Mouse (Mus musculus) CH12.LX (cell line): Measurements from ENCODE around the gene Gabra3. TPM values are rescaled to one million over a fixed set of nuclear protein-coding genes. Genes with fewer than 3 reads are reported as not detected.

Experiments
- DNase-seq: peaks from one replicate; pipeline ENCODE4 v3.0.0-alpha.2; 2013; ENCODE audit errors: extremely low read depth
- H3K27ac ChIP-seq: 2 replicates; pipeline ENCODE4 v1.5.1; 2012; ENCODE audit warnings: low read depth, mild to moderate bottlenecking, control low read depth, moderate library complexity; ENCODE audit not compliant: insufficient read depth
- H3K27me3 ChIP-seq: replicated peaks from 2 replicates; pipeline ENCODE3; 2012; ENCODE audit warnings: inconsistent platforms
- H3K36me3 ChIP-seq, 2 experiments: replicated peaks in 1 of 2; 2 replicates each; pipeline versions ENCODE3 to v1.6.1; 2012; ENCODE audit warnings: inconsistent platforms in 1 of 2, low read length in 1 of 2, mild to moderate bottlenecking in 1 of 2, mixed read lengths in 1 of 2, moderate library complexity in 1 of 2; ENCODE audit not compliant: control insufficient read depth in 1 of 2, insufficient read depth in 1 of 2
- H3K4me1 ChIP-seq, 2 experiments: 2 replicates each; pipeline ENCODE4 v1.6.1; 2012; ENCODE audit warnings: inconsistent platforms in 1 of 2, moderate library complexity in 1 of 2; ENCODE audit not compliant: insufficient read depth in 2 of 2, control insufficient read depth in 1 of 2
- H3K4me2 ChIP-seq: 2 replicates; pipeline ENCODE4 v1.6.1; 2012; ENCODE audit warnings: low read depth, mild to moderate bottlenecking, control low read depth; ENCODE audit not compliant: poor library complexity, insufficient read depth, severe bottlenecking
- H3K4me3 ChIP-seq, 3 experiments: fragments of 150-350 bp in 1 of 3; sonication (generic) in 1 of 3; replicated peaks in 1 of 3; 2 replicates each; pipeline versions ENCODE3 to v1.5.1; 2011 to 2012; ENCODE audit warnings: low read depth in 2 of 3, low read length in 2 of 3, mild to moderate bottlenecking in 2 of 3, moderate library complexity in 2 of 3, control low read depth in 1 of 3, improper control_type of control experiment in 1 of 3, inconsistent platforms in 1 of 3, mixed read lengths in 1 of 3; ENCODE audit not compliant: poor library complexity in 1 of 3
- H3K79me2 ChIP-seq: replicated peaks from 2 replicates; pipeline ENCODE4 v1.6.1; 2012; ENCODE audit warnings: mild to moderate bottlenecking, moderate library complexity; ENCODE audit not compliant: control insufficient read depth, poor library complexity, insufficient read depth, severe bottlenecking; ENCODE audit errors: extremely low read depth
- H3K9ac ChIP-seq: 2 replicates; pipeline ENCODE4 v1.6.1; 2012; ENCODE audit warnings: low read depth, mild to moderate bottlenecking, control low read depth, moderate library complexity; ENCODE audit not compliant: insufficient read depth
- H3K9me3 ChIP-seq: replicated peaks from 2 replicates; pipeline ENCODE3; 2012; ENCODE audit warnings: low read length, inconsistent platforms, mixed read lengths
- BHLHE40 ChIP-seq: IDR thresholded peaks from 2 replicates; pipeline ENCODE4 v1.6.1; 2011; ENCODE audit warnings: mild to moderate bottlenecking, low read depth, low read length, improper control_type of control experiment
- CTCF ChIP-seq, 2 experiments: IDR thresholded peaks in 1 of 2; conservative IDR thresholded peaks in 1 of 2; 2 replicates each; pipeline ENCODE4 v1.5.1; 2011 to 2012; ENCODE audit warnings: low read depth in 2 of 2, low read length in 2 of 2, improper control_type of control experiment in 1 of 2, inconsistent platforms in 1 of 2, mild to moderate bottlenecking in 1 of 2, moderate library complexity in 1 of 2
- ELF1 ChIP-seq: IDR thresholded peaks from 2 replicates; pipeline ENCODE4 v1.6.1; 2014; ENCODE audit warnings: low read depth, mild to moderate bottlenecking, inconsistent platforms, low read length, improper control_type of control experiment
- EP300 ChIP-seq: IDR thresholded peaks from 2 replicates; pipeline ENCODE4 v1.6.1; 2011; ENCODE audit warnings: low read length, improper control_type of control experiment
- GABPA ChIP-seq: IDR thresholded peaks from 2 replicates; pipeline ENCODE4 v1.6.1; 2012; ENCODE audit warnings: low read depth, low read length, improper control_type of control experiment, inconsistent platforms; ENCODE audit not compliant: insufficient replicate concordance
- IRF4 ChIP-seq: IDR thresholded peaks from 2 replicates; pipeline ENCODE4 v1.6.1; 2014; ENCODE audit warnings: low read depth, mild to moderate bottlenecking, inconsistent platforms, low read length, improper control_type of control experiment
- JUN ChIP-seq: IDR thresholded peaks from 2 replicates; pipeline ENCODE4 v1.6.1; 2011; ENCODE audit warnings: low read depth, mild to moderate bottlenecking, low read length, improper control_type of control experiment, moderate library complexity; ENCODE audit not compliant: insufficient read depth
- JUND ChIP-seq: conservative IDR thresholded peaks from 2 replicates; pipeline ENCODE4 v1.6.1; 2011; ENCODE audit warnings: low read depth, low read length, improper control_type of control experiment
- KAT2A ChIP-seq: IDR thresholded peaks from 2 replicates; pipeline ENCODE4 v1.6.1; 2012; ENCODE audit warnings: low read length, improper control_type of control experiment, inconsistent platforms; ENCODE audit not compliant: insufficient replicate concordance
- MAFK ChIP-seq: IDR thresholded peaks from 2 replicates; pipeline ENCODE4 v1.6.1; 2011; ENCODE audit warnings: low read length, improper control_type of control experiment; ENCODE audit not compliant: insufficient replicate concordance
- MAX ChIP-seq: IDR thresholded peaks from 2 replicates; pipeline ENCODE4 v1.6.1; 2011; ENCODE audit warnings: low read length, improper control_type of control experiment
- MAZ ChIP-seq: IDR thresholded peaks from 2 replicates; pipeline ENCODE4 v1.6.1; 2012; ENCODE audit warnings: low read depth, mild to moderate bottlenecking, inconsistent platforms, low read length, improper control_type of control experiment, moderate library complexity
- MYC ChIP-seq: IDR thresholded peaks from 2 replicates; pipeline ENCODE4 v1.6.1; 2011; ENCODE audit warnings: low read depth, mild to moderate bottlenecking, improper control_type of control experiment, low read length
- NRF1 ChIP-seq: IDR thresholded peaks from 2 replicates; pipeline ENCODE4 v1.6.1; 2014; ENCODE audit warnings: low read depth, mild to moderate bottlenecking, inconsistent platforms, low read length, improper control_type of control experiment, moderate library complexity
- RAD21 ChIP-seq: IDR thresholded peaks from 2 replicates; pipeline ENCODE4 v1.6.1; 2011; ENCODE audit warnings: low read depth, mild to moderate bottlenecking, low read length, improper control_type of control experiment, moderate library complexity
- SMC3 ChIP-seq: IDR thresholded peaks from 2 replicates; pipeline ENCODE4 v1.6.1; 2011; ENCODE audit warnings: low read depth, low read length, improper control_type of control experiment
- TCF12 ChIP-seq: IDR thresholded peaks from 2 replicates; pipeline ENCODE4 v1.6.1; 2014; ENCODE audit warnings: low read depth, mild to moderate bottlenecking, inconsistent platforms, low read length, improper control_type of control experiment
- ZNF384 ChIP-seq: IDR thresholded peaks from 2 replicates; pipeline ENCODE4 v1.6.1; 2012; ENCODE audit warnings: low read depth, low read length, improper control_type of control experiment, inconsistent platforms
- dilution Hi-C: fragments of 300-500 bp; cut with MboI; formaldehyde crosslinking; loops from 2 replicates; pipeline ENCODE4 v1.14.3; 2020; ENCODE audit warnings: low sequenced_read_pairs; ENCODE audit not compliant: extremely low pct_unique_long_range_greater_than_20kb, extremely low pct_ligation_motif_present
- in situ Hi-C: fragments of 300-500 bp; cut with MboI; formaldehyde crosslinking; loops from 3 replicates; pipeline ENCODE4 v1.14.3; 2019; ENCODE audit warnings: low sequenced_read_pairs, low pct_ligation_motif_present, low pct_unique_long_range_greater_than_20kb, mixed read lengths
- polyA plus RNA-seq: library from polyadenylated mRNA; unstranded; fragments of >175 nt; gene quantifications from 2 replicates; pipeline ENCODE4 v1.2.1, GENCODE M21; 2012; ENCODE audit warnings: low read depth; ENCODE audit not compliant: insufficient read length
- total RNA-seq, 2 experiments: library from RNA; depleted of rRNA; stranded (reverse); fragments of 300-350 nt in 1 of 2; fragments of >200 nt in 1 of 2; gene quantifications; 2 replicates each; pipeline ENCODE4 v1.2.3; 2012 to 2014

Gabra3 gene
- total and polyA plus RNA-seq, 3 experiments, result not detected

DNA sequence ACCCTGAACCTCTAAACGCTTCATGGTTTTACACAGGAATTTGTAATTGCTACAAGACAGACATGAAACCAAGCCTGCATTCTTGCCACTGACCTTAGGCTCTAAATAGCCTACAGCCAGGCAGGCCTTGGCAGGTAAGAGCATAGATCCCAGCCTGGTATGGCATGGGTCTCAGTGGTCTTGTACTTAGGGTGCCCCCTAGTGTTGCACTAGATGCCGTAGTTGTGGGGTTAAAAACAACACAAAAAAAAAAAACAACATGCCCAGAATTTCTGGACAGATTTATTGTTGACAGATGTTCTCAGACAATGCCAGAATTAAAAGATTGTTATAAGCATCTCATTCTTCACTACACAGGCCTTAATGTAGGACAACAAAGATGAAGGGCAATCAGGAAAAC, 12.0 kb downstream of the Gabra3 start:
- in situ Hi-C loops, result no loop called here
- no peak for TF ChIP-seq BHLHE40
- peak; percentile 41 for TF ChIP-seq SMC3
- TF ChIP-seq RAD21, result peak; percentile 46
- no peak for TF ChIP-seq JUND
- peak in 1 of 2 experiments; percentile 54; a peak in 2 of 4 replicates for TF ChIP-seq CTCF (conservative IDR thresholded peaks at IDR 0.05 in 1 of 2, IDR thresholded peaks at IDR 0.05 in 1 of 2; ENCODE audit: low read depth in 2 of 2, low read length in 2 of 2)
- TF ChIP-seq MAZ, result no peak
- no peak for TF ChIP-seq KAT2A
- TF ChIP-seq NRF1, result no peak
- TF ChIP-seq ZNF384, result peak; percentile 70
- TF ChIP-seq, all 38 proteins: peak for 4
- dilution Hi-C loops, result no loop called here

DNA sequence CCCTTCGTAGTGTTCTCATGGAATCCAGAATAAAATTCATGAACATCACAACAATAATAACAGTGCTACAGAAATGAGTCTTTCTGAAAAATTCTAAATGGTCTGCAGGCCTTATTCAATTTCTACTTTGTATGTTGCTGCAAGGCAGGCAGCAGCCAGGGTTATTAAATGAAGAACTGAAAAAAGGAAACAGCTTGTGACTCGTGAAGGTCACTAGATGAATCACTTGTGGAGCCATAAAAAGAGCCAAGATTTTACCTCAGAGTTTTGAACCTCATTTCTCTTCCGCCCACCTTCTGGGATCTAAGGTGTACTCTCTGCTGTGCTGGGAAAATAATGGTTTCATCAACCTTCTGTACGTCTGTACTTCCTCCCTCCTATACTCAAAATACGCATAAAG, 159.4 kb downstream of the Gabra3 start:
- in situ Hi-C loops, result no loop called here

More for the DNA sequence above, 12.0 kb downstream of the Gabra3 start:
- Histone ChIP-seq H3K27ac (no peak overlapping the region), H3K27me3 (no peaks in the 10 kb centered on the region), H3K4me2 (no peak overlapping the region), H3K4me3 (no peak overlapping the region), H3K36me3 (no peaks in the 10 kb centered on the region), H3K79me2 (no peaks in the 10 kb centered on the region), H3K4me1 (no peaks in the 10 kb centered on the region), H3K9ac (no peak overlapping the region), H3K9me3 (no peaks in the 10 kb centered on the region)
- DNase-seq, result peak; percentile 34

DNA sequence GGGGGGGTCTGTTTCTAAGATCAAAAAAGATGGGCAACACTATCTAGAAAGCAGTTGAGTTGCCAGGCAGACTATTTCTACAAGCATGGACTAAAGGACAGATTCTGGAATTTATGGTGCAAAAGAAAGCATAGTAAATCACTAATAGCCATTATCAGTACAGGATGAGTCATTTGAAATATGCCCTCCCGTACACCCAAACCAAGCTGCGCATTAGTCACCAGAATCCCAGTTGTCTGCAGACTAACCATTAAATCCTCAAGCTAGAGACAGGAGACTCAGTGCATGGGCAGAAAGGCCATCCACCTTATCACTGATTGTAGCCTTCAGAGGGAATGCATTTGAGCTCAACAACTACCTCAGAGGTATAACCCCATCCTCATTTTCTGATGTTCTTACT, 166.8 kb downstream of the Gabra3 start:
- in situ Hi-C loops (no loop called here), dilution Hi-C loops (no loop called here)
- Histone ChIP-seq H3K27me3 (no peaks in the 10 kb centered on the region), H3K4me2 (no peak overlapping the region), H3K9me3 (no peaks in the 10 kb centered on the region), H3K9ac (no peak overlapping the region), H3K79me2 (no peaks in the 10 kb centered on the region)
- TF ChIP-seq KAT2A (no peak), EP300 (no peak), TCF12 (no peak), MYC (no peak), ZNF384 (no peak), JUND (no peak), NRF1 (no peak), SMC3 (no peak), MAFK (no peak)
- TF ChIP-seq, all 38 proteins: peak for 0
- no peak for DNase-seq
- no peak overlapping the region for H3K4me3 ChIP-seq
- H3K36me3 ChIP-seq, result no peaks in the 10 kb centered on the region
- no peaks in the 10 kb centered on the region for H3K4me1 ChIP-seq
- H3K27ac ChIP-seq, result no peak overlapping the region

More for the DNA sequence above, 159.4 kb downstream of the Gabra3 start:
- no peaks in the 10 kb centered on the region for H3K79me2 ChIP-seq
- H3K36me3 ChIP-seq, result no peaks in the 10 kb centered on the region
- peak; percentile 24 for DNase-seq
- no peak overlapping the region for H3K4me3 ChIP-seq
- TF ChIP-seq GABPA (no peak), EP300 (peak; percentile 53; the same call in 1 of the 2 replicates), MAX (no peak), ZNF384 (no peak), SMC3 (no peak), IRF4 (peak; percentile 21; the same call in 1 of the 2 replicates), ELF1 (no peak), JUN (no peak), BHLHE40 (peak; percentile 71), NRF1 (no peak)
- H3K27ac ChIP-seq, result no peak overlapping the region
- no peak overlapping the region for H3K9ac ChIP-seq
- H3K9me3 ChIP-seq, result no peaks in the 10 kb centered on the region
- H3K27me3 ChIP-seq, result no peaks in the 10 kb centered on the region
- no peak overlapping the region for H3K4me2 ChIP-seq
- dilution Hi-C loops, result no loop called here
- peaks cover 0 to 6% of the 10 kb centered on the region in 2 experiments; a peak in 1 of 4 replicates for H3K4me1 ChIP-seq
